Mouse (Mus musculus) liver, adult 2 months (tissue): ENCODE measurements around the gene Cdh1. TPM values are rescaled to one million over a fixed set of nuclear protein-coding genes. Genes with fewer than 3 reads are reported as not detected.
A peak's percentile ranks its signal among the peaks of the same experiment; 100 is the strongest.

Experiments
- DNase-seq: peaks from one replicate; pipeline ENCODE4 v3.0.0-alpha.2; 2011; ENCODE audit warnings: low read depth, low spot score; ENCODE audit errors: extremely low read depth
- H3K27ac ChIP-seq: fragments of 200-500 bp; replicated peaks from 2 replicates; pipeline ENCODE4 v1.5.1; 2012; ENCODE audit warnings: low read depth, mild to moderate bottlenecking, control low read depth, inconsistent platforms, low read length; ENCODE audit not compliant: insufficient read depth
- H3K27me3 ChIP-seq: fragments of 200-500 bp; 2 replicates; pipeline ENCODE4 v1.6.1; 2012; ENCODE audit warnings: mild to moderate bottlenecking, moderate library complexity, low read length, inconsistent platforms; ENCODE audit not compliant: control insufficient read depth, insufficient read depth
- H3K36me3 ChIP-seq: fragments of 200-500 bp; 2 replicates; pipeline ENCODE4 v1.6.1; 2012; ENCODE audit warnings: low read length, inconsistent platforms; ENCODE audit not compliant: control insufficient read depth, insufficient read depth
- H3K4me1 ChIP-seq: fragments of 200-500 bp; 2 replicates; pipeline ENCODE4 v1.6.1; 2011; ENCODE audit warnings: low read length; ENCODE audit not compliant: control insufficient read depth, insufficient read depth
- H3K4me3 ChIP-seq: fragments of 200-500 bp; 2 replicates; pipeline ENCODE4 v1.5.1; 2011; ENCODE audit warnings: low read depth, mild to moderate bottlenecking, control low read depth, low read length, moderate library complexity; ENCODE audit not compliant: insufficient read depth
- H3K79me2 ChIP-seq: fragments of 200-500 bp; 2 replicates; pipeline ENCODE4 v1.6.1; 2012; ENCODE audit warnings: inconsistent platforms, mild to moderate bottlenecking, low read length, moderate library complexity; ENCODE audit not compliant: control insufficient read depth, insufficient read depth
- H3K9ac ChIP-seq: fragments of 200-500 bp; 2 replicates; pipeline ENCODE4 v1.6.1; 2012; ENCODE audit warnings: low read depth, mild to moderate bottlenecking, control low read depth, inconsistent platforms, low read length
- CTCF ChIP-seq: fragments of 200-500 bp; IDR thresholded peaks from 2 replicates; pipeline ENCODE4 v1.5.1; 2011; ENCODE audit warnings: low read depth, low read length, control low read depth
- POLR2A ChIP-seq: fragments of 200-500 bp; IDR thresholded peaks from 2 replicates; pipeline ENCODE4 v1.6.1; 2011; ENCODE audit warnings: low read length, control low read depth; ENCODE audit not compliant: insufficient read depth; ENCODE audit errors: extremely low read depth
- WGBS: fragments of 180-500 bp; shearing (Covaris S2); methylation state at CpG from one replicate; pipeline ENCODE4 v1.1.7; 2018; 5-methylcytosine and 5-hydroxymethylcytosine counted together
- polyA plus RNA-seq: library from polyadenylated mRNA; depleted of rRNA; stranded (reverse); fragments of >200 nt; gene quantifications from 2 replicates; pipeline ENCODE4 v1.2.3, GENCODE M21; 2012
- total RNA-seq: library from RNA; depleted of rRNA; stranded (reverse); fragments of >200 nt; gene quantifications from 2 replicates; pipeline ENCODE4 v1.2.3, GENCODE M21; 2014

Gene Cdh1
- total and polyA plus RNA-seq, 2 experiments, result 17.5 to 19.8 TPM

DNA sequence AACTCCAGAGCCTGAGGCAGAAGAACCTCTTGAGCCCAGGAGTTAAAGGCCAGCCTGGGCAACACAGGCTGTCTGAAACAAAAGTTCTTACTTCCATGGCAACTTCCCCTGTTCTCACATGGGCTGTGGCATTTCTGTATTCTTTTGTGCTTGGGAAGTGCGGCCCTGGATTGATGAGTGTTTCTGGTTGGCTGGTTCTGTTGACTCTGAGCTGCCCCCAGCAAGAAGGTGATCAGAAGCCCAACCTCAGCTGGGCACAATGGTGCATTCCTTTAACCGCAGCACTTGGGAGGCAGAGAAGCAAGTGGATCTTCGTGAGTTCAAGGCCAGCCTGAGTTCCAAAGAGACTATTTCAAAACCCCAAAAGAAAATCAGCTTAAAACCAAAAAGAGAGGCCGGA is 34.3 kb downstream of the Cdh1 start:
- Histone ChIP-seq H3K79me2 (no peaks in the 10 kb centered on the region), H3K27ac (no peak overlapping the region), H3K9ac (no peak overlapping the region), H3K27me3 (no peaks in the 10 kb centered on the region), H3K4me3 (no peak overlapping the region), H3K36me3 (no peaks in the 10 kb centered on the region), H3K4me1 (peaks cover 17% of the 10 kb centered on the region)
- DNase-seq, result no peak
- TF ChIP-seq POLR2A (no peak), CTCF (no peak)
- WGBS, result 88% methylated on average over 4 of the region's 4 CpGs

DNA sequence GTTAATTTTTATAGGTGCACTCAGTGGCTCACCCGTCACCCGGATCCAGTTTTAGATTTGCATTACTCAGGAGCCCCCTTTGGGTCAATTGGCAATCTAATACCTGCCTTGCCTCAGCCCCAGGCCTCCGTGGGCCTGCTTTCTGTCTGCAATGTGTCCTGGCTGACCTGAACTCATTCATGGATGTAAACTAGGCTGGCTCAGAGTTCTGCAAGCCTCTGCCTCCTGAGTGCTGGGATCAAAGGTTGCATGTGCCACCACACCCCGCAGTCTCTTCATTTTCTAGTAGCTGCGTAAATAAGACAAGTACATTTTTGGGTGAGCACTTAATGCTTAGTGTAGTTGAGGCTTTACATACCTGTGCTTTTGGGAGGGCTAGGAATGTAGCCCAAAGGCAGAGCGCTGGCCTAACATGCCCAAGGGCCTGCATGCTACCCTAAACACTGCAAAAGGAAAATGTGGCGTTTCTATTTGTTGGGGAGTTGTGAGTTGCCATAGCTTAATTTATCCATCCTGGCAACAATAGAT is 35.7 kb downstream of the Cdh1 start:
- peaks cover 13% of the 10 kb centered on the region for H3K4me1 ChIP-seq
- H3K27me3 ChIP-seq, result no peaks in the 10 kb centered on the region
- 61% methylated on average over 7 of the region's 7 CpGs for WGBS
- no peak overlapping the region for H3K27ac ChIP-seq
- H3K4me3 ChIP-seq, result no peak overlapping the region
- H3K36me3 ChIP-seq, result no peaks in the 10 kb centered on the region
- no peaks in the 10 kb centered on the region for H3K79me2 ChIP-seq
- H3K9ac ChIP-seq, result no peak overlapping the region
- TF ChIP-seq CTCF (no peak), POLR2A (no peak)
- peak; percentile 55 for DNase-seq

DNA sequence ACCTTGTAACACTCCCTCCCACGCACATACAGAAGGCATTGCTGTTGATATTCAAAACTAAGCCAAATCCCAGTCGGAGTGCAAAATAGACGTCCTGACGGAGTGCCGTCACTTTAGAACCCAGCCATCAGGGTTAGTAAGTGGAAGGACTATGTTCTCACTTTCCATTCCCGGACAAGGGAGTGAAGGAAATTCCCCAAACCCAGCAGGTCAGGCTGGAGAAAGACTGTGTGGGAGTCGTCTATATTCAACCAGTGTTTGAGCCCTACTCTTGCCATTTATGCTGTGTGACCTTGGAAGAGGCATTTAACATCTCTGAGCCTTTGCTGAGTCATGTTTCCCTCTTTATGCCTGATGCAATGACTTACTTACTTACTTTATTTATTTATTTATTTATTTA is 37.1 kb downstream of the Cdh1 start:
- 47% methylated on average over 7 of the region's 7 CpGs for WGBS
- no peaks in the 10 kb centered on the region for H3K36me3 ChIP-seq

DNA sequence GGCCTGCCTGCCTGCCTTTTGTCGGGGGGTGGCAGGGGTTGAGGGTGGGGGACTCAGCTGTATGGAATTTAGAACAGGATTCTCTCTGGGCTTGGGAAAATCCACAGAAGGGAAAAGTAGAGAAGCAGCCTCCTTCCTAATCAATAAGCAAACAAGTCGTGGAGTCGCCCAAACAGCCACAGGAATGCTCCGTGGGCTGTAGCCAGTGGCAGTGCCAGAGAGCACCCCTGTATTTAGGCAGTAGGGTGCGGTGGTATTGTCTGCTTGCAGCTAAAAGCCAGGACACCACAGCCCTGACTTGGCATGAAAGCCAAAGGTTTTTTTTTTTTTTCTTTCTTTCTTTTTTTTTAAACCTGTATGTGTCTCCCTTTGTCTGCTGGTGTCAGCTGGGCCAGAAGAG is 37.8 kb downstream of the Cdh1 start:
- DNase-seq, result no peak
- no peaks in the 10 kb centered on the region for H3K36me3 ChIP-seq
- H3K4me3 ChIP-seq, result no peak overlapping the region
- peak overlapping the region; percentile 15; the same call in 1 of the 2 replicates for H3K9ac ChIP-seq
- 25% methylated on average over 5 of the region's 5 CpGs for WGBS
- H3K27me3 ChIP-seq, result no peaks in the 10 kb centered on the region
- no peak overlapping the region for H3K27ac ChIP-seq
- H3K79me2 ChIP-seq, result no peaks in the 10 kb centered on the region
- no peak for TF ChIP-seq CTCF
- no peak for TF ChIP-seq POLR2A
- peaks cover 13% of the 10 kb centered on the region for H3K4me1 ChIP-seq

More for the DNA sequence above, 37.1 kb downstream of the Cdh1 start:
- TF ChIP-seq CTCF (no peak), POLR2A (no peak)
- Histone ChIP-seq H3K4me1 (peaks cover 13% of the 10 kb centered on the region), H3K27me3 (no peaks in the 10 kb centered on the region), H3K4me3 (no peak overlapping the region), H3K9ac (no peak overlapping the region), H3K79me2 (no peaks in the 10 kb centered on the region), H3K27ac (no peak overlapping the region)
- no peak for DNase-seq

DNA sequence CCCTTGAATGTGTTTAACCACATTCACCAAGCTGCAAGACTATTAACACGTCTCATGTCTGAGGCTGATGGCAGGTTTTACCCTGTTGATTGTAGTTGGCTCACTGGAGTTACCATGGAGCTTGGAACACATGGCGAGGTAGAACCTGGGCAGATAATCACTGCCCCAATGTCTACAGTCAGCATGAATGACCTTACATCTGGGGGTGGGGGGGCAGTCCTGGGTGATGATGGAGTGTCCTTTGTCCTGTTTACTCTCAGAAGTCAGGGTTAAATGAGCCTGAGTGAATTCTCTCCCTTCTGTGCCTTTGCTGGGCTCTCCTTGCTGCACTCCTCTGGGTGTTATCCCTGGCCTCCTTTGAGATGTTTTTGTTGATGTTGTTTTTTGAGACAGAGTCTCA is 39.0 kb downstream of the Cdh1 start:
- Histone ChIP-seq H3K4me3 (no peak overlapping the region), H3K36me3 (no peaks in the 10 kb centered on the region), H3K79me2 (no peaks in the 10 kb centered on the region), H3K9ac (no peak overlapping the region), H3K27ac (0 out of 2 replicates have a peak overlapping the region, but pooled peaks have one; percentile 11), H3K27me3 (no peaks in the 10 kb centered on the region), H3K4me1 (peaks cover 13% of the 10 kb centered on the region)
- no peak for TF ChIP-seq CTCF
- no peak for TF ChIP-seq POLR2A
- peak; percentile 37 for DNase-seq
- WGBS, result 34% methylated on average over 2 of the region's 2 CpGs

DNA sequence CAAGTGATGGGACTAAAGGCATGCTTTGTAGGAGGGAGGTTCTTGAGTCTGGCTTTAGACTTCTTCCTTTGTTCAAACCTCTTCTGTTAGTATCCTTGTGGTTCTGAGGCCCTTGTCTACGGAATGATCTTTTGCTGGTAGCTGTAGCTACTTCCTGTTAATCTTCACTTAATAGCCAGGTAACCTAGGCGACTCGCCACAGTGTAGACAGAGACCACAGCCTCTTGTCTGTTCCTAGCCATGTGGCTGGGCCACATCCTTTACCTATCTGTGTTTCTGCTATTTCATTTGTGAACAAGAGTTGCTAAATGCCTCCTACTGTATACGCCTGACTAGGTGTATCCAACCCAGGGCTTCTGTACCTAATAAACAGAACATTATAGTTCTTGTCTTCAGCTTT is 39.9 kb downstream of the Cdh1 start:
- no peak overlapping the region for H3K4me3 ChIP-seq
- H3K36me3 ChIP-seq, result no peaks in the 10 kb centered on the region
- no peak overlapping the region for H3K9ac ChIP-seq
- peaks cover 13% of the 10 kb centered on the region for H3K4me1 ChIP-seq
- H3K79me2 ChIP-seq, result no peaks in the 10 kb centered on the region
- 85% methylated on average over 4 of the region's 4 CpGs for WGBS
- no peaks in the 10 kb centered on the region for H3K27me3 ChIP-seq
- TF ChIP-seq CTCF (no peak), POLR2A (no peak)
- no peak for DNase-seq
- H3K27ac ChIP-seq, result no peak overlapping the region
